Mouse (Mus musculus) E14TG2a.4 (cell line): Measurements from ENCODE around the gene Zfp276.

Experiments
- CTCF ChIP-seq: conservative IDR thresholded peaks from 2 replicates; pipeline ENCODE4 v1.5.1; 2014; ENCODE audit warnings: low read length
- POU5F1 ChIP-seq: IDR thresholded peaks from 2 replicates; pipeline ENCODE4 v1.6.1; 2014; ENCODE audit warnings: low read length, borderline replicate concordance

DNA sequence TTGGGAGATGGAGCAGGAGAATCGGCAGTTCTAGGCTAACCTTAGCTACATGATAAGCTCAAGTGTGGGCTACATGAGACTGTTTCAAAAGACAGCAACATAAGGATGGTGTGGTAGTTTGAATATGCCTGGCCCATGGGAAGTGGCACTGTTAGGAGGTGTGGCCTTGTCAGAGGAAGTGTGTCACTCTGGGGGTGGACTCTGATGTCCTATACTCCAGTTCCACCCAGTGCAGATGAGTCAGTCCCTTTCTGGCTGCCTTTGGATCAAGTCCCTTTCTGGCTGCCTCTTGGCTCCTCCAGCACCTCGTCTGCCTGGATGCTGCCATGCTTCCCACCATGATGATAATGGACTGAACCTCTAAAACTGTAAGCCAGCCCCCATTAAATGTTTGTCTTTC lies 38.8 kb downstream of the Zfp276 start:
- TF ChIP-seq CTCF (no peak), POU5F1 (no peak)
